Mouse (Mus musculus) hindbrain, embryonic 11.5 days (tissue): Measurements from ENCODE around the gene Ilf3. TPM values are rescaled to one million over a fixed set of nuclear protein-coding genes. Genes with fewer than 3 reads are reported as not detected.

Experiments used
- ATAC-seq: fragments of 200-750 bp; cut with Nextera tagmentation; 2 replicates; pipeline ENCODE4 v1.8.0; 2017; ENCODE audit warnings: mild to moderate bottlenecking, moderate TSS enrichment, moderate library complexity; ENCODE audit not compliant: low FRiP score
- DNase-seq: peaks from one replicate; pipeline ENCODE4 v3.0.0-alpha.2; 2015; ENCODE audit warnings: low spot score
- H3K27ac ChIP-seq: fragments of 300-500 bp; sonication (generic); 2 replicates; pipeline ENCODE4 v1.5.1; 2014; ENCODE audit warnings: mild to moderate bottlenecking, low read depth, low read length
- H3K27me3 ChIP-seq: fragments of 300-500 bp; sonication (generic); 2 replicates; pipeline ENCODE4 v1.6.1; 2014; ENCODE audit warnings: mild to moderate bottlenecking, low read length, moderate library complexity, mixed read lengths; ENCODE audit not compliant: control insufficient read depth, insufficient read depth
- H3K36me3 ChIP-seq: fragments of 300-500 bp; sonication (generic); 2 replicates; pipeline ENCODE4 v1.6.1; 2014; ENCODE audit warnings: mild to moderate bottlenecking, low read length, moderate library complexity, mixed read lengths; ENCODE audit not compliant: control insufficient read depth, insufficient read depth
- H3K4me1 ChIP-seq: fragments of 300-500 bp; sonication (generic); replicated peaks from 2 replicates; pipeline ENCODE4 v1.6.1; 2014; ENCODE audit warnings: low read length, mixed read lengths; ENCODE audit not compliant: control insufficient read depth, insufficient read depth
- H3K4me2 ChIP-seq: fragments of 300-500 bp; sonication (generic); replicated peaks from 2 replicates; pipeline ENCODE4 v1.6.1; 2014; ENCODE audit warnings: mild to moderate bottlenecking, low read depth, low read length
- H3K4me3 ChIP-seq: fragments of 300-500 bp; sonication (generic); 2 replicates; pipeline ENCODE4 v1.5.1; 2014; ENCODE audit warnings: low read depth, low read length
- H3K9ac ChIP-seq: fragments of 300-500 bp; sonication (generic); 2 replicates; pipeline ENCODE4 v1.6.1; 2014; ENCODE audit warnings: low read depth, low read length
- H3K9me3 ChIP-seq: fragments of 300-500 bp; sonication (generic); 2 replicates; pipeline ENCODE4 v1.6.1; 2016; ENCODE audit warnings: low read length; ENCODE audit not compliant: control insufficient read depth
- WGBS: fragments of 180-500 bp; shearing (Covaris S2); extraction: QIAGEN DNeasy Blood & Tissue Kit; methylation state at CpG from one replicate; pipeline ENCODE4 v1.1.7; 2014; 5-methylcytosine and 5-hydroxymethylcytosine counted together
- polyA plus RNA-seq: library from polyadenylated mRNA; unstranded; fragments of >200 nt; fragmentation: Nextera tagmentation; extraction: Ambion mirVana; gene quantifications from 2 replicates; pipeline ENCODE4 v1.2.1, GENCODE M21; 2014

Gene Ilf3
- polyA plus RNA-seq, 1 experiment from 2014 or later = 232 TPM

GRCm38 (mm10) chr9:21424631-21425555 lies 57.2 kb downstream of the Ilf3 start, which contains the start of gene Dnm2:
Dnm2 (plus strand) TSS chr9:21424908.
- Histone ChIP-seq H3K27ac (peak within 1 kb of the TSS; percentile 78), H3K36me3 (0 out of 2 replicates have a peak, but pooled peaks cover 4% of the 10 kb centered on the region), H3K9me3 (no peaks in the 10 kb centered on the region), H3K9ac (peak within 1 kb of the TSS; percentile 88), H3K4me1 (peaks cover 4% of the 10 kb centered on the region; the same call in 1 of the 2 replicates), H3K4me2 (peak within 1 kb of the TSS; percentile 80), H3K4me3 (peak within 1 kb of the TSS; percentile 98), H3K27me3 (no peaks in the 10 kb centered on the region)
- DNase-seq (peak; percentile 99), ATAC-seq (peak; percentile 99)
- under 1% methylated on average over 80 of the region's 82 CpGs for WGBS

- H3K36me3 ChIP-seq = 0 out of 2 replicates have a peak, but pooled peaks cover under 1% of the 10 kb centered on the region
- peaks cover 4% of the 10 kb centered on the region; the same call in 1 of the 2 replicates for H3K4me1 ChIP-seq
- H3K4me2 ChIP-seq = peak overlapping the region; percentile 80
- peak overlapping the region; percentile 98 for H3K4me3 ChIP-seq
- no peak for DNase-seq
- peak overlapping the region; percentile 88 for H3K9ac ChIP-seq
- no peak overlapping the region for H3K27ac ChIP-seq
- WGBS = 9% methylated on average over 6 of the region's 6 CpGs
- no peak for ATAC-seq
- no peaks in the 10 kb centered on the region for H3K9me3 ChIP-seq
- no peaks in the 10 kb centered on the region for H3K27me3 ChIP-seq
Measured at GRCm38 (mm10) chr9:21425556-21425945, 57.9 kb downstream of the Ilf3 start.

- 38% methylated on average over 1 of the region's 1 CpGs for WGBS
- no peaks in the 10 kb centered on the region for H3K9me3 ChIP-seq
- peak overlapping the region; percentile 88 for H3K9ac ChIP-seq
- H3K27ac ChIP-seq = no peak overlapping the region
- H3K27me3 ChIP-seq = no peaks in the 10 kb centered on the region
- H3K36me3 ChIP-seq = no peaks in the 10 kb centered on the region
- peak overlapping the region; percentile 98 for H3K4me3 ChIP-seq
- ATAC-seq (no peak), DNase-seq (no peak)
- H3K4me2 ChIP-seq = peak overlapping the region; percentile 80
- peaks cover 4% of the 10 kb centered on the region; the same call in 1 of the 2 replicates for H3K4me1 ChIP-seq
Measured at GRCm38 (mm10) chr9:21426013-21426412, 58.3 kb downstream of the Ilf3 start.

GRCm38 (mm10) chr9:21426525-21426924 lies 58.9 kb downstream of the Ilf3 start:
- H3K9ac ChIP-seq = no peak overlapping the region

GRCm38 (mm10) chr9:21427773-21428172 lies 60.1 kb downstream of the Ilf3 start:
- H3K9ac ChIP-seq = no peak overlapping the region
- DNase-seq (no peak), ATAC-seq (no peak)
- H3K4me3 ChIP-seq = no peak overlapping the region
- no peaks in the 10 kb centered on the region for H3K27me3 ChIP-seq
- no peak overlapping the region for H3K4me2 ChIP-seq
- WGBS = 86% methylated on average over 2 of the region's 2 CpGs
- H3K9me3 ChIP-seq = no peaks in the 10 kb centered on the region
- H3K4me1 ChIP-seq = peaks cover 4% of the 10 kb centered on the region; the same call in 1 of the 2 replicates
- H3K36me3 ChIP-seq = no peaks in the 10 kb centered on the region
- no peak overlapping the region for H3K27ac ChIP-seq

More at GRCm38 (mm10) chr9:21426525-21426924, 58.9 kb downstream of the Ilf3 start:
- H3K4me2 ChIP-seq = no peak overlapping the region; the same call in 1 of the 2 replicates
- no peaks in the 10 kb centered on the region for H3K9me3 ChIP-seq
- no peak for DNase-seq
- H3K27ac ChIP-seq = no peak overlapping the region
- H3K36me3 ChIP-seq = no peaks in the 10 kb centered on the region
- ATAC-seq = no peak
- no peaks in the 10 kb centered on the region for H3K27me3 ChIP-seq
- WGBS = 77% methylated on average over 2 of the region's 2 CpGs
- no peak overlapping the region for H3K4me3 ChIP-seq
- peaks cover 4% of the 10 kb centered on the region; the same call in 1 of the 2 replicates for H3K4me1 ChIP-seq

- Histone ChIP-seq H3K4me2 (no peak overlapping the region), H3K4me3 (no peak overlapping the region), H3K36me3 (no peaks in the 10 kb centered on the region), H3K9ac (no peak overlapping the region), H3K4me1 (peaks cover 4% of the 10 kb centered on the region; the same call in 1 of the 2 replicates), H3K27me3 (no peaks in the 10 kb centered on the region), H3K27ac (no peak overlapping the region), H3K9me3 (no peaks in the 10 kb centered on the region)
- 84% methylated on average over 6 of the region's 6 CpGs for WGBS
- ATAC-seq (no peak), DNase-seq (no peak)
Measured at GRCm38 (mm10) chr9:21428178-21428577, 60.5 kb downstream of the Ilf3 start.

GRCm38 (mm10) chr9:21430724-21431123 lies 63.1 kb downstream of the Ilf3 start:
- H3K9me3 ChIP-seq = no peaks in the 10 kb centered on the region
- H3K4me3 ChIP-seq = no peak overlapping the region
- no peaks in the 10 kb centered on the region for H3K27me3 ChIP-seq
- no peak overlapping the region for H3K9ac ChIP-seq
- H3K27ac ChIP-seq = no peak overlapping the region
- no peak overlapping the region for H3K4me2 ChIP-seq
- no peaks in the 10 kb centered on the region for H3K36me3 ChIP-seq
- WGBS = 88% methylated on average over 7 of the region's 7 CpGs
- peaks cover 4% of the 10 kb centered on the region; the same call in 1 of the 2 replicates for H3K4me1 ChIP-seq
- ATAC-seq = no peak
- no peak for DNase-seq

- DNase-seq (no peak), ATAC-seq (no peak)
- Histone ChIP-seq H3K36me3 (no peaks in the 10 kb centered on the region), H3K9me3 (no peaks in the 10 kb centered on the region), H3K9ac (no peak overlapping the region), H3K27ac (no peak overlapping the region), H3K4me2 (no peak overlapping the region), H3K27me3 (no peaks in the 10 kb centered on the region), H3K4me3 (no peak overlapping the region), H3K4me1 (no peaks in the 10 kb centered on the region)
- 89% methylated on average over 7 of the region's 7 CpGs for WGBS
Measured at GRCm38 (mm10) chr9:21432066-21432465, 64.4 kb downstream of the Ilf3 start.
